Mouse (Mus musculus): ENCODE results near the gene Hbp1.

- TF ChIP-seq GATA1 (IDR thresholded peaks at IDR 0.05; ENCODE audit: borderline replicate concordance, low read length) (no peak), FLI1 (IDR thresholded peaks at IDR 0.05; ENCODE audit: low read length) (no peak)
Observed at GRCm38 (mm10) chr12:31949193-31949741, 1.1 kb downstream of the Hbp1 start.
